17 mouse cellular contexts compared by ENCODE assay signal in the genomic region with DNA sequence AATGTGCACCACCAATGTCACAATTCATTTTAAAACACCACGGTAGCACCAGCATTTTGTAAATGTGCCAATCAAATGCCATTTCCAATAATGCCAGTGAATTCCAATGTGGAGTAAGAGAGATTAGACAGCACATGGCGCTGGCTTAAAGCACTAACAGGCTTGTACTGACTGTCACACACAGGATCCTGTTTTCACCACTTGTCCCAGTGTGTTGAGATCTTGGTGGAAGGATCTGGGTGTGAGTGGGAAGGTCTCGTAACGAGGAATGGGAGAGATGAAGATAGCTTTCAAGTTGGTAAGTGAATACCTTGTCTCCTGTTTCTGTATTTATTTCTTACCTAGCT. TPM values are rescaled to one million over a fixed set of nuclear protein-coding genes. Genes with fewer than 3 reads are reported as not detected.
DNase-seq lines count a peak whose midpoint lies in the region; ATAC-seq and TF ChIP-seq lines count a peak whose summit lies in the region.
"Had no signal": no experiment of that assay in that cellular context is flagged by ENCODE, and none has a peak within 500 bp of the region (broad histone marks: within the 10 kb centered on the region; RNA-seq: fewer than 3 reads in every experiment).

No protein-coding gene starts in this region.

- DNase-seq in frontal cortex, adult 2 months (ENCODE audit: extremely low spot score in 1 of 2, low spot score in 1 of 2), result no peak
- no peak for DNase-seq in hindbrain, embryonic 10.5 days (ENCODE audit: low spot score)
- DNase-seq in hindbrain, embryonic 11.5 days (ENCODE audit: low spot score), result no peak
- no peak for DNase-seq in liver, embryonic 14.5 days (ENCODE audit: low read depth in 3 of 3, low spot score in 3 of 3)
- DNase-seq in urinary bladder, postnatal 4 days (ENCODE audit: low spot score in 2 of 2), result no peak
- no peak for DNase-seq in gastrocnemius, postnatal 36 days
- DNase-seq: adrenal gland, adult 8-10 months; cerebellum, postnatal 14 days; gastrocnemius, postnatal 14 days; lung, adult 2 months had no signal

- no peak for TF ChIP-seq CTCF in liver, embryonic 14.5 days (IDR thresholded peaks at IDR 0.05; ENCODE audit: low read depth)

- ATAC-seq in frontal cortex, adult (ENCODE audit: low TSS enrichment), result peak; percentile 29; the same call in 1 of the 2 replicates
- ATAC-seq in hindbrain, embryonic 11.5 days (ENCODE audit: low FRiP score), result no peak
- 0 out of 2 replicates have a peak, but pooled peaks have one; percentile 4 for ATAC-seq in common myeloid progenitor, adult 5-6 weeks (replicated peaks; ENCODE audit: low read depth, poor library complexity, severe bottlenecking)
- peak; percentile 57 for ATAC-seq in liver, embryonic 14.5 days (ENCODE audit: insufficient read depth)
- ATAC-seq: forebrain, embryonic 15.5 days; hindbrain, embryonic 16.5 days had no signal

- H3K27me3 ChIP-seq in hindbrain, embryonic 10.5 days (ENCODE audit: insufficient read depth, poor library complexity, severe bottlenecking), result no peaks in the 10 kb centered on the region
- H3K27me3 ChIP-seq in hindbrain, embryonic 11.5 days (ENCODE audit: control insufficient read depth, insufficient read depth, low read length), result no peaks in the 10 kb centered on the region
- no peaks in the 10 kb centered on the region for H3K27me3 ChIP-seq in liver, embryonic 14.5 days (ENCODE audit: control insufficient read depth, insufficient read depth, low read length)
- H3K27me3 ChIP-seq: embryonic facial prominence, embryonic 13.5 days; forebrain, embryonic 15.5 days; neural tube, embryonic 13.5 days had no signal

- intact Hi-C loops in gastrocnemius, postnatal 36 days (cut with DNase I), result no loop called here

- peak overlapping the region; percentile 59 for H3K27ac ChIP-seq in hindbrain, embryonic 10.5 days
- no peak overlapping the region for H3K27ac ChIP-seq in hindbrain, embryonic 11.5 days (ENCODE audit: low read depth, low read length)
- H3K27ac ChIP-seq in liver, embryonic 14.5 days, result peak overlapping the region; percentile 86
- H3K27ac ChIP-seq: embryonic facial prominence, embryonic 13.5 days; forebrain, embryonic 15.5 days; macrophage; neural tube, embryonic 13.5 days had no signal

- H3K9me3 ChIP-seq in hindbrain, embryonic 10.5 days, result no peaks in the 10 kb centered on the region
- no peaks in the 10 kb centered on the region for H3K9me3 ChIP-seq in hindbrain, embryonic 11.5 days (ENCODE audit: control insufficient read depth, low read length)
- no peaks in the 10 kb centered on the region for H3K9me3 ChIP-seq in liver, embryonic 14.5 days (ENCODE audit: control insufficient read depth, low read length)
- H3K9me3 ChIP-seq: embryonic facial prominence, embryonic 13.5 days; forebrain, embryonic 15.5 days; neural tube, embryonic 13.5 days had no signal

- no peaks in the 10 kb centered on the region for H3K36me3 ChIP-seq in hindbrain, embryonic 10.5 days
- no peaks in the 10 kb centered on the region for H3K36me3 ChIP-seq in hindbrain, embryonic 11.5 days (ENCODE audit: control insufficient read depth, insufficient read depth, low read length)
- H3K36me3 ChIP-seq in liver, embryonic 14.5 days (replicated peaks; ENCODE audit: control insufficient read depth, insufficient read depth, low read depth), result no peaks in the 10 kb centered on the region; the same call in 1 of the 2 replicates
- H3K36me3 ChIP-seq: embryonic facial prominence, embryonic 13.5 days had no signal

- no peak overlapping the region for H3K4me2 ChIP-seq in hindbrain, embryonic 11.5 days (replicated peaks; ENCODE audit: low read depth, low read length)
- peak overlapping the region; percentile 67 for H3K4me2 ChIP-seq in liver, embryonic 14.5 days (ENCODE audit: low read depth)
- H3K4me2 ChIP-seq: embryonic facial prominence, embryonic 13.5 days; forebrain, embryonic 15.5 days; neural tube, embryonic 13.5 days had no signal

- no peak overlapping the region for H3K9ac ChIP-seq in hindbrain, embryonic 11.5 days (ENCODE audit: low read depth, low read length)
- H3K9ac ChIP-seq in liver, embryonic 14.5 days (replicated peaks), result peak overlapping the region; percentile 59
- H3K9ac ChIP-seq: embryonic facial prominence, embryonic 13.5 days; forebrain, embryonic 15.5 days; neural tube, embryonic 13.5 days had no signal

- TF ChIP-seq EP300 in liver, embryonic 14.5 days (IDR thresholded peaks at IDR 0.05; ENCODE audit: low read depth), result no peak

- 62% methylated on average over 4 of the region's 4 CpGs for WGBS in hindbrain, embryonic 10.5 days
- 76% methylated on average over 4 of the region's 4 CpGs for WGBS in hindbrain, embryonic 11.5 days
- 27% methylated on average over 4 of the region's 4 CpGs for WGBS in liver, embryonic 14.5 days (ENCODE audit: insufficient replicate concordance)

- no peak overlapping the region for H3K4me3 ChIP-seq in hindbrain, embryonic 10.5 days
- no peak overlapping the region for H3K4me3 ChIP-seq in hindbrain, embryonic 11.5 days (ENCODE audit: low read depth, low read length)
- H3K4me3 ChIP-seq in liver, embryonic 14.5 days (ENCODE audit: insufficient read depth in 1 of 2, low read depth in 2 of 2, low read length in 2 of 2), result peak overlapping the region in 1 of 2 experiments; percentile 27; a peak in 3 of 4 replicates
- H3K4me3 ChIP-seq: embryonic facial prominence, embryonic 13.5 days; forebrain, embryonic 15.5 days; neural tube, embryonic 13.5 days had no signal

- peaks cover 18% of the 10 kb centered on the region for H3K4me1 ChIP-seq in hindbrain, embryonic 10.5 days (replicated peaks)
- H3K4me1 ChIP-seq in hindbrain, embryonic 11.5 days (replicated peaks; ENCODE audit: control insufficient read depth, insufficient read depth, low read length), result no peaks in the 10 kb centered on the region
- peaks cover 15 to 42% of the 10 kb centered on the region in 2 experiments for H3K4me1 ChIP-seq in liver, embryonic 14.5 days (replicated peaks; ENCODE audit: control insufficient read depth in 2 of 2, insufficient read depth in 2 of 2, low read length in 1 of 2)

RNA-seq across cellular contexts. Expression of a gene that starts 26.1 kb away (rescaled TPM):
- polyA plus RNA-seq in frontal cortex, adult 2 months (2012; rRNA removed), result 11.1 and 11.3 TPM in 2 replicates
- polyA plus RNA-seq in hindbrain, embryonic 10.5 days (2016; fragmentation: Nextera tagmentation; extraction: Ambion mirVana), result 105 and 123 TPM in 2 replicates
- 94.6 and 106 TPM in 2 replicates for polyA plus RNA-seq in hindbrain, embryonic 11.5 days (2014; fragmentation: Nextera tagmentation; extraction: Ambion mirVana)
- total RNA-seq in common myeloid progenitor, adult 5-6 weeks (2017), result 61.8 and 68.8 TPM in 2 replicates
- polyA plus RNA-seq in liver, embryonic 14.5 days (2012; rRNA removed), result 14.2 and 31.4 TPM in 2 replicates
- 70.7 and 73.9 TPM in 2 replicates for polyA plus RNA-seq in liver, embryonic 14.5 days (2014; fragmentation: Nextera tagmentation; extraction: Ambion mirVana)
- total RNA-seq in gastrocnemius, postnatal 36 days (2021), result 100 to 1,000 TPM in 1 of 2 experiments, 10 to 100 TPM in 1; 83.7 to 139 TPM
